In the genomic region with DNA sequence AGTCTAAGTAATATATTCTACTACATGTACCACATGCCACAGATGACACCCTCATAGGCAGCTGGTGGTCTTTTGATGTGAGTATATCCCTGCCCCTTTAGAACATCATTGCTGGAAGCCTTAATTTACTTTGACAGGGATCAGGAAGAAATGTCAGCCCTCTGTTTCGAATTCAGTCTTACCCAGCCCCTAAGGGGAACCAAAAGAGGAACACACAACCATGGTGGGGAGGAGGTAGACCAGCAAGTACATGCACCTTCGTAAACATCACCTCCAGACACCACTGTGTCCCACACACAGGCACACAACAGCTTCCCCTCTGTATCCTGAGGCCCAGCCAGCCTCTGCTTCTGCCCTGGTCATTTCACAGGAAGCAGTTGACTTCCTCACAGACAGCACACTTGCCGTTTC, we compare ENCODE assay signal across 11 mouse cellular contexts. TPM values are rescaled to one million over a fixed set of nuclear protein-coding genes. Genes with fewer than 3 reads are reported as not detected.
DNase-seq lines count a peak whose midpoint lies in the region; ATAC-seq and TF ChIP-seq lines count a peak whose summit lies in the region.
"Had no signal": no experiment of that assay in that cellular context is flagged by ENCODE, and none has a peak within 500 bp of the region (broad histone marks: within the 10 kb centered on the region; RNA-seq: fewer than 3 reads in every experiment).

No protein-coding gene starts in this region.

- WGBS in midbrain, embryonic 11.5 days, result 72% methylated on average over 3 of the region's 3 CpGs
- WGBS in midbrain, embryonic 15.5 days, result 68% methylated on average over 3 of the region's 3 CpGs
- 63% methylated on average over 3 of the region's 3 CpGs for WGBS in stomach, postnatal 0 days
- WGBS in forebrain, embryonic 15.5 days, result 83% methylated on average over 3 of the region's 3 CpGs

- no peak overlapping the region for H3K4me3 ChIP-seq in midbrain, embryonic 11.5 days (ENCODE audit: low read depth, low read length)
- H3K4me3 ChIP-seq in midbrain, embryonic 15.5 days, result no peak overlapping the region
- H3K4me3 ChIP-seq in stomach, postnatal 0 days (ENCODE audit: low read depth, low read length), result no peak overlapping the region
- H3K4me3 ChIP-seq in forebrain, embryonic 15.5 days, result no peak overlapping the region
- H3K4me3 ChIP-seq: neural tube, embryonic 12.5 days had no signal

- no peak overlapping the region for H3K27ac ChIP-seq in midbrain, embryonic 11.5 days (ENCODE audit: low read depth, low read length)
- H3K27ac ChIP-seq in midbrain, embryonic 15.5 days, result no peak overlapping the region
- 0 out of 2 replicates have a peak overlapping the region, but pooled peaks have one; percentile 6 for H3K27ac ChIP-seq in stomach, postnatal 0 days (replicated peaks)
- no peak overlapping the region for H3K27ac ChIP-seq in forebrain, embryonic 15.5 days (replicated peaks)
- H3K27ac ChIP-seq: neural tube, embryonic 12.5 days had no signal

- TF ChIP-seq EP300 in stomach, postnatal 0 days (optimal IDR thresholded peaks at IDR 0.05), result no peak

- H3K9me3 ChIP-seq in midbrain, embryonic 11.5 days (ENCODE audit: control insufficient read depth, low read length), result no peaks in the 10 kb centered on the region
- no peaks in the 10 kb centered on the region for H3K9me3 ChIP-seq in midbrain, embryonic 15.5 days
- no peaks in the 10 kb centered on the region for H3K9me3 ChIP-seq in stomach, postnatal 0 days (ENCODE audit: control insufficient read depth, low read length)
- H3K9me3 ChIP-seq in forebrain, embryonic 15.5 days, result no peaks in the 10 kb centered on the region
- H3K9me3 ChIP-seq: neural tube, embryonic 12.5 days had no signal

- no peak for ATAC-seq in midbrain, embryonic 11.5 days (ENCODE audit: low FRiP score)
- ATAC-seq in midbrain, embryonic 15.5 days (replicated peaks), result no peak
- no peak for ATAC-seq in stomach, postnatal 0 days (ENCODE audit: low FRiP score, low TSS enrichment)
- ATAC-seq in forebrain, embryonic 15.5 days (replicated peaks), result no peak

- H3K27me3 ChIP-seq in midbrain, embryonic 11.5 days (ENCODE audit: control insufficient read depth, insufficient read depth, low read length), result no peaks in the 10 kb centered on the region
- H3K27me3 ChIP-seq in midbrain, embryonic 15.5 days (replicated peaks), result no peaks in the 10 kb centered on the region
- H3K27me3 ChIP-seq in stomach, postnatal 0 days (ENCODE audit: control insufficient read depth, insufficient read depth, low read length), result no peaks in the 10 kb centered on the region
- H3K27me3 ChIP-seq in forebrain, embryonic 15.5 days, result no peaks in the 10 kb centered on the region
- H3K27me3 ChIP-seq: neural tube, embryonic 12.5 days had no signal

- peak; percentile 95 for DNase-seq in heart, adult 11 months
- no peak for DNase-seq in heart, postnatal 4 days
- peak; percentile 59 for DNase-seq in midbrain, embryonic 11.5 days (ENCODE audit: low spot score, missing footprints)
- peak; percentile 24 for DNase-seq in lung, postnatal 25 days (ENCODE audit: low spot score)
- DNase-seq in stomach, postnatal 0 days (ENCODE audit: low spot score), result no peak
- DNase-seq in adrenal gland, adult 8-10 months, result no peak
- DNase-seq: adrenal gland, postnatal 36 days; thymus, postnatal 14 days had no signal

- H3K4me2 ChIP-seq in midbrain, embryonic 11.5 days, result no peak overlapping the region
- H3K4me2 ChIP-seq in midbrain, embryonic 15.5 days, result no peak overlapping the region
- H3K4me2 ChIP-seq in stomach, postnatal 0 days (replicated peaks; ENCODE audit: low read depth), result no peak overlapping the region
- H3K4me2 ChIP-seq in forebrain, embryonic 15.5 days (replicated peaks), result no peak overlapping the region
- H3K4me2 ChIP-seq: neural tube, embryonic 12.5 days had no signal

- H3K9ac ChIP-seq in midbrain, embryonic 11.5 days (ENCODE audit: low read length), result no peak overlapping the region
- H3K9ac ChIP-seq in midbrain, embryonic 15.5 days, result no peak overlapping the region
- no peak overlapping the region for H3K9ac ChIP-seq in stomach, postnatal 0 days (ENCODE audit: low read length)
- H3K9ac ChIP-seq in forebrain, embryonic 15.5 days (replicated peaks), result no peak overlapping the region
- H3K9ac ChIP-seq: neural tube, embryonic 12.5 days had no signal

- TF ChIP-seq CTCF in stomach, postnatal 0 days (IDR thresholded peaks at IDR 0.05; ENCODE audit: low read depth), result no peak

- no peaks in the 10 kb centered on the region for H3K36me3 ChIP-seq in midbrain, embryonic 11.5 days (ENCODE audit: control insufficient read depth, insufficient read depth, low read length)
- no peaks in the 10 kb centered on the region for H3K36me3 ChIP-seq in midbrain, embryonic 15.5 days (replicated peaks)
- no peaks in the 10 kb centered on the region for H3K36me3 ChIP-seq in stomach, postnatal 0 days (ENCODE audit: control insufficient read depth, insufficient read depth, low read length)
- H3K36me3 ChIP-seq in forebrain, embryonic 15.5 days, result no peaks in the 10 kb centered on the region
- H3K36me3 ChIP-seq: neural tube, embryonic 12.5 days had no signal

- no peaks in the 10 kb centered on the region for H3K4me1 ChIP-seq in midbrain, embryonic 11.5 days (ENCODE audit: control insufficient read depth, insufficient read depth, low read length)
- no peaks in the 10 kb centered on the region for H3K4me1 ChIP-seq in midbrain, embryonic 15.5 days
- no peaks in the 10 kb centered on the region for H3K4me1 ChIP-seq in stomach, postnatal 0 days (replicated peaks; ENCODE audit: control insufficient read depth, insufficient read depth)
- no peaks in the 10 kb centered on the region for H3K4me1 ChIP-seq in forebrain, embryonic 15.5 days
- H3K4me1 ChIP-seq: neural tube, embryonic 12.5 days had no signal

RNA-seq across cellular contexts. Expression of a gene that starts 24.4 kb away (rescaled TPM):
- 1 to 10 TPM; 7.0 to 8.3 TPM for total RNA-seq in heart, postnatal 4 days (2021)
- 11.3 and 11.8 TPM in 2 replicates for polyA plus RNA-seq in midbrain, embryonic 11.5 days (2014; fragmentation: Nextera tagmentation; extraction: Ambion mirVana)
- 18.1 and 18.9 TPM in 2 replicates for polyA plus RNA-seq in midbrain, embryonic 15.5 days (2015; fragmentation: Nextera tagmentation; extraction: Ambion mirVana)
- 2.6 and 3.2 TPM in 2 replicates for polyA plus RNA-seq in stomach, postnatal 0 days (2015; fragmentation: Nextera tagmentation; extraction: Ambion mirVana)
- total RNA-seq in adrenal gland, adult 8-10 months (2022), result 10 to 100 TPM; 10.1 to 24.2 (median 16.8) TPM
- polyA plus RNA-seq in forebrain, embryonic 15.5 days (2015; fragmentation: Nextera tagmentation; extraction: Ambion mirVana), result 11.9 and 16.1 TPM in 2 replicates

RNA-seq across cellular contexts. Expression of a gene that starts 25.3 kb away (rescaled TPM):
- under 1 TPM in 1 of 2 experiments, not detected in 1; 0.33 TPM for total RNA-seq in heart, postnatal 4 days (2021)
- 5.8 and 6.6 TPM in 2 replicates for polyA plus RNA-seq in midbrain, embryonic 11.5 days (2014; fragmentation: Nextera tagmentation; extraction: Ambion mirVana)
- 8.0 and 8.6 TPM in 2 replicates for polyA plus RNA-seq in midbrain, embryonic 15.5 days (2015; fragmentation: Nextera tagmentation; extraction: Ambion mirVana)
- 3.3 TPM in 2 replicates for polyA plus RNA-seq in stomach, postnatal 0 days (2015; fragmentation: Nextera tagmentation; extraction: Ambion mirVana)
- total RNA-seq in adrenal gland, adult 8-10 months (2022), result 1 to 10 TPM in 1 of 4 experiments, under 1 TPM in 3; 0.38 to 1.6 (median 0.81) TPM
- 5.5 and 8.1 TPM in 2 replicates for polyA plus RNA-seq in forebrain, embryonic 15.5 days (2015; fragmentation: Nextera tagmentation; extraction: Ambion mirVana)

Comparison
In these comparisons a context has a peak if more than half of its experiments do, and no peak if none do; other contexts are left out.
1. DNase-seq: peak in heart, adult 11 months (single experiment), midbrain, embryonic 11.5 days (single experiment) and lung, postnatal 25 days (single experiment); none in heart, postnatal 4 days (single experiment), stomach, postnatal 0 days (single experiment) and adrenal gland, adult 8-10 months (single experiment).